Mouse (Mus musculus): ENCODE measurements around the gene Bckdha. TPM values are rescaled to one million over a fixed set of nuclear protein-coding genes. Genes with fewer than 3 reads are reported as not detected.
A peak's percentile ranks its signal among the peaks of the same experiment; 100 is the strongest.

Gene Bckdha
- polyA plus RNA-seq, 1 experiment, result 56.6 TPM

DNA sequence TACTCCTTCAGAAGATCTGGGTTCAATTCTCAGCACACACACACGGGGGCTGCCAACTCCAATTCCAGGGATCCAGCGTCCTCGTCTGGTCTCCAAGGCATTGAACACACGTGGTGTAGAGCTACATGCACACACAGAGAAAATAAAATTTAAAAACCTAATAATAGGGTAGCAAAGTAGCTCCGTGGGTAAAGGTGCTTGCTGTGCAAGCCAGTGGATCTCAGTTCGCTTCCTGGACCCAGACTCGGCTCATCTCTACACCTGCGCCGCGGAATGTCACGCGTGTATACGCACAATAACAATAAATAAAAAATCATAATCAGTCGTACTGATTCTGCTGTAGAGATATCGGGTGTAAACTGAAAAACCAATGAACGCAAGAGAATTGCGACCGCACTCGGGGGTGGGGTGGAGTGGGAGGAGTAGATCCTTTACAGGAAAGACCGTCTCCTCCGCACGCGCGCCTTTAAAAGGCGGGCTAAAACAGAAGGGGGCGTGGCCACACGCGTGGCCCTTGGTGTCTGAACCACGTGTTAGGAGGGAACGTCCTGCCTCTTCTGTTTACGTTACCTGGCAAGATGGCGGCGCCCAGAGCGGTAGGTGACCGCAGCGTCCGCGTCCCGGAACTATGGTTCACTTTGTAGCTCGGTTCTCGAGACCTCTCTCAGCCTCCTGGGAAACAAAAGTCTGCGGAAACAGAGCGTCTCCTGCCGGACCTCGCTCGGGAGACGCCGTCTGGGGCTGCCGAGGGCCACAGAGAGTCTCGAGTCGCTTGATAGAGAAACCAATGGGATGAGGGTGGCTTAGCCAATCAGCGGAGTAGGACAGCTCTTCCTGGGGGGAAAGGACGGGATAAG, 39.7 kb downstream of the Bckdha start, which contains the start of gene Dmac2:
Dmac2 (plus strand) TSS at position 550 of the 857 bp plus-strand sequence.
- DNase-seq (ENCODE audit: low read depth, low spot score), result peak; percentile 96
- 1% methylated on average over 53 of the region's 53 CpGs for WGBS

DNA sequence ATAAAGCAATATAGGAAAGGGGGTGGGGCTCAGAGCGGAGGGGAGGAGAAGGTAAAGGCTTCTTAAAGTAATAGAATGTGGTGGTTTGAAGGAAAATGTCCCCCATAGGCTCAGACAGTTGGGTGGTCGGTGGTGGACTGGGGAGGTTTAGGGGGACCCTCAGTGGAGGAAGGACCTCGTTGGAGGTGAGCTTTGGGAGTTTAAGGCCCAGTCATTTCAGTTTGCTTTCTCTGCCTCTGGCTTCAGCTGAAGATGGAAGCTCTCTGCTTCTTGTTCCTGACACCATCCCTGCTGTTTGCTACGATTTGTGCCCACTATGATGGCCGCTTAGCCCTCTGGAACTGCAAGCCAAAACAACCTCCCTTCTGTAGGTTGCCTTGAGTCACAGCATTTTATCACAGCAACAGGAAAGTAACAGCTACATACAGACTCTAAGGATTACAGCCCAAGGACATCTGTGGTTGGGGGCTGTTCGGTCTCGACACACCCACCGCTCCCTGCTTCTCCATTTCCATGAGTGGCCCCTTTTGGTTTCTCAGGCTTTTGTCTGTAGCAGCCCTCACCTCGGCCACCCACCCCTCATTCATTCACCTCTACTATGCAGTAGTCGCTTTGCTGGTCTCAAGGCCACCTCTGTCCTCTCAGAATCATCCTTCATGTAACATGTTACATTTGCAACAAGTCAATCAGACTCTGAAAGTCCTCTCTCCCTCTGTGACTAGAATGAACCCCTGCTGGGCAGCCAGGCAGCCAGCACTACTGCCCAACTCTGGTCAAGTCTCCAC, 41.2 kb downstream of the Bckdha start:
- no peak for DNase-seq (ENCODE audit: low read depth, low spot score)
- WGBS, result 78% methylated on average over 10 of the region's 10 CpGs

DNA sequence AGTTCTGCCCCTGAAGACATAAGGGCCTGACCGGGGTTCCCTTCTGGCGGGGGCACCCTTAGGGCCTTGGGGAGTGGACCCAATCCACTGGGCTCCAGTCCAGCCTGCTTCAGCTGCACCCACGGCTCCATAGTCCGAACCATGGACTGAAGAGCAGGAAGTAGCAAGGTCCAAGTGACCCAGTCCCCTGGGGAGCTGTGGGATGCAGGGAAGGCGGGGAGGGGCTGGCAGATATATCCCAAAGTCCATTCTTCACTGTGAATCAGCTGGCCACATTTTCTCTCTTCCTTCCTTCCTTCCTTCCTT, 43.1 kb downstream of the Bckdha start, which contains the start of gene Erich4:
Erich4 (minus strand) TSS at position 187 of the 306 bp plus-strand sequence.
- no peak for DNase-seq (ENCODE audit: low read depth, low spot score)
- 26% methylated on average over 5 of the region's 5 CpGs for WGBS

DNA sequence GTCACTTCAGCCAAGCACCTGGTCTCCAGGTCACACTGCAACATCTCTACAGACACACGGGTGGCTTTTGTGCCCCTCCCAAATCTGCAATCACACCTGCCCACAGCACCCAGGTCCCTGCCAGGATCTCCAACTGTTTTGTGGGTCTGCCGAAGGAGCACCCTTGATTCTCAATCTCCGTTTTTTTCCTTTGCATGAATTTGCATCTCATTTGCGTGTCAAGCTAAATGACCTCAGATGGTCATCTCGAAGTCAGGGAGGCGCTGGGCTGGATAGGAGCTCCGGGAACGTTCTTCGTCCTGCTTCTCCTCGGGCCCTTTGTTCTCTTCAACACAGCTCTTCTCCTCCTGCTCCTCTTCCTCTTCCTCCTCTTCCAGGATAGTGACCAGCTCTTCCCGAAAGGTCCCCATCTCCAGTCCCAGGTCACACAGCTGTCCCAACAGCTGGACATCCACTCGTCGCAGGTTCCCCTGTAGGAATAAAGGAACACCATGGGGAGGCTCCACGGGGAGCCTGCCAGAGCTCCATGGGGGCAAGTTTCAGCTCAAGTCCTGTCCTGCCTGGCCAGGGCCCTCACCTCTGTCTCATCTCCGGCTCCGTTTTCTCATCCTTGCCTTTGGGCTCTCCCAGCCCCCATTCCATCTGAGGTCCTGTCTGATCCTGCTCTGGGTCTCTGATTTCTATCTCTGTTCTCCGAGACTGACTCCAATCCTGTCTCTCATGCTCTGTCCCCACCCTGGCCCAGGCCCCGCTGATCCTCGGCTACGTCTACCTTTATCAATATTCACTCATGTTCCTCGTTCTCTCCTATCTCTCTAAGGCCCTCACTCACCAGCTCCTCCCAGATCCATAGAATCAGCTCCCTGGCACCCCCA, 43.7 kb downstream of the Bckdha start:
- WGBS, result 77% methylated on average over 21 of the region's 21 CpGs
- no peak for DNase-seq (ENCODE audit: low read depth, low spot score)

DNA sequence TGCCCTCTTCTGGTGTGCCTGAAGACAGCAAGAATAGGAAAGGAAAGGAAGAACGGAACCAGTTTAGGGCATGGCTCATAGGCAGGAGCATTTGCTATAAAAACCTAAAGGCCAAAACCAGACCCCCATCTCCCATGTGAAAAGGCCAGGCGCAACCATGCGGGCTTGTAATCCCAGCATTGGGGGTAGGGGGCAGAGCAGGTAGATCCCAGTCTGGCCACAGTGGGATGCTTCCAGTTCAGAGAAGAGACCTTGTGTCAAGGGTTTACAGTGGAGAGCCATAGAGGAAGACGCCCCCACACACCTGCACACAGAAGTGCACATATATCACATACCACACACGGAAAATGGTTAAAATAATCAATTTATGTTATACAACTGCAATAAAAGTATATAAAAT, 44.7 kb downstream of the Bckdha start:
- DNase-seq (ENCODE audit: low read depth, low spot score), result no peak
- WGBS, result 77% methylated on average over 5 of the region's 5 CpGs

DNA sequence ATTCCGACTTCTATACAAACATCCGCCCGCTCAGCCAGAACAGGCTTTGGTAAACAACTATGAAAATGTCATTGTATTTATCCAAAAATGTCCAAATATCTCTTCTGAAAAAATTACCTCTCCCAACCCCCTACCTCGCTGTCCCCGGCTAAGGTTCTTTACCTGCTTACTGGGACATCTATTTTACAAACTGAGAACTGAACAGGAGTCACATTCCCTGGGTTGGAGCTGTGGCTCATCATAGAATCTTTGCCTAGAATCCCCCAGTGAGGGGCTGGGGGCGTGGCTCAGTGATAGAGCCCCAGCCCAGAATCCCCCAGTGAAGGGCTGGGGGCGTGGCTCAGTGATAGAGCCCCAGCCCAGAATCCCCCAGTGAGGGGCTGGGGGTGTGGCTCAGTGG, 47.3 kb downstream of the Bckdha start:
- WGBS, result 26% methylated on average over 7 of the region's 7 CpGs
- DNase-seq (ENCODE audit: low read depth, low spot score), result no peak

DNA sequence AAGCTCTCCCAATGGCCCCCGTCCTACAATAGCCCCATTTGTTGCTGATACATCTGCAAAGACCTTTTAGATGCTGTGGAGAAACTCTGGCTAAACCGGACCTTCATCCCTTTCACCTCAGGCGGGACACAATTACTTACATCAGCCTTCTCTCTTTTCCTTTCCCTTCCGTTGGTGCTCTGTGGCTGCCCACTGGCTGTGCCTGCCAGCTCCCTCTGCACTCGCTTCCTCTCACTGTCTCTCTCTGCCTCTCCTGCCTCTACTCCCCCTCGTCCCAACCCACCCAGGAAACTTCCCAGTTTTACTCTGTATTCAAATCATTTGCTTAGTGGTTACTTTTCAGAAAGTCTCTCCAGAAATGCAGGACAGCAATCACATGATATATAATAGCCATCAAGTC, 48.7 kb downstream of the Bckdha start:
- WGBS, result 35% methylated on average over 6 of the region's 6 CpGs
- no peak for DNase-seq (ENCODE audit: low read depth, low spot score)

DNA sequence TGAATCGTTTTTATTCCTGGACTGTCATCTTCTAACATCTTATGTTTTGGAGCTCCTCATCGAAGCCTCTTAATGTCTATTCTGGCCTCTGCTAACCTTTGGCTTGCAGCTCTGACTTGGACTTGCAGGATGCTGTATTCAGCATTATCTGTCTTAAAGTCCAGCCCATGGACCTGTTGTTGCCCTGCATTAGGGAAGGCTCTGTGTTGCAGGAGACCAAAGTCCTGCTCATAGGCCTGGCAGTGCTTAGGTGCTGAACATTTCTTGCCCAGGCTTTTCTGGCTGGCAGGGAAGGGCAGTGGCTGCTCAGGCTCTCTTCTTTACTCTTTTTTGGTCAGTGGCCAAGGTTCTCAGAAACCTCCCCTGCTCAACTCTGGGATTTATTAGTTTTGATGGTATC, 51.6 kb downstream of the Bckdha start:
- WGBS, result 74% methylated on average over 2 of the region's 2 CpGs
- no peak for DNase-seq (ENCODE audit: low read depth, low spot score)

DNA sequence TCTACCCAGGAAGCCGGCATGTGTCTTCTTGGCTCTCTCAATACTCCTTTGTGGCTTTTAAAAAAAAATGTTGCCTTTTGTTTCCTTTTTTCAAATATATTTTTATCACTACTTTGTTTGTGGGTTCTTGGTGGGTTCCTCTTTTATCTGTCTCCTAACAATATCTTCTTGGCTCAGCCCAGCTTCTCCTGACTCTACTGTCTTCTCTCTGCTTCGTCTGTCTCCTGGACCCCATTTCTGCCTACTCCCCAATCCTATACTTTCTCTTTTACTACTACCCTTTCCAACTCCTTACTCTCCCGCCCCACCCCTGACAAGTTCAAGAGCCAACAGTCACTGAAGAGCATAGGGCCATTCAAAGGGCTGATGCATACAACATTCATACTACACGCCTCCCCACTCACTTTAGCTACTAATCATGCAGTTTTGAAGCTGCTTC, 52.1 kb downstream of the Bckdha start:
- no peak for DNase-seq (ENCODE audit: low read depth, low spot score)
- 65% methylated on average over 4 of the region's 4 CpGs for WGBS

DNA sequence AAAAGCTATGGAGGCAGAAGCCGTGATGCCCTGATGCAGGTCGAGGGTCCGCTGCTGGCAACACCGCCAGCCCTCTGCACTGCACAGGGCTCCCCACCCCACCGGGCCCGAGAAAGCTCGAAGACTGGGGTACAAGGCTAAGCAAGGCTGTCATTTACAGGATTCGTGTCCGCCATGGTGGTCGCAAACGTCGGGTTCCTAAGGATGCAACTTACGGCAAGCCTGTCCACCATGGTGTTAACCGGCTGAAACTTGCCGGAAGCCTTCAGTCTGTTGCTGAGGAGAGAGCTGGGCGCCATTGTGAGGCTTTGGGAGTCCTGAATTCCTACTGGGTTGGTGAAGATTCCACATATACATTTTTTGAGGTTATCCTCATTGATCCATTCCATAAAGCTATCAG, 57.4 kb downstream of the Bckdha start:
- 89% methylated on average over 16 of the region's 16 CpGs for WGBS
- no peak for DNase-seq (ENCODE audit: low read depth, low spot score)

DNA sequence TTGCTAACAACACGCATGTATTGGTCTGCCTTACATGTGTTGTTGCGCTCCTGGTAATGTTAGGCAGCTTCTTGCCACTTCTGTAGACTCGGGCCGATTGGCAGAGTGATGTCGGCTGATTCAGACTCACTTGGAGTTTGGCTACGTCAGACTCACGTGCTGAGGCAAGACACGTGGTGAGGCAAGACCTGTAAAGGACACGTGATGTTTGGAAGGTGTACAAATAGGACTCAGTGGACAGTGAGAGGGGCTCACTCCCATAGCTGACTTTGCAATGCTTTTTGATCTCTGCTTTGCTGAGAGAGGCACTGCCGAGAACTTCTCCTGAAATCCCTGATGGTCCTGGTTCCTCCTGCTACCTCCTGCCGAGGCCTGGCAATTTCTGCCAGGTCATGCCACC, 58.1 kb downstream of the Bckdha start:
- DNase-seq (ENCODE audit: low read depth, low spot score), result no peak
- WGBS, result 76% methylated on average over 11 of the region's 11 CpGs

DNA sequence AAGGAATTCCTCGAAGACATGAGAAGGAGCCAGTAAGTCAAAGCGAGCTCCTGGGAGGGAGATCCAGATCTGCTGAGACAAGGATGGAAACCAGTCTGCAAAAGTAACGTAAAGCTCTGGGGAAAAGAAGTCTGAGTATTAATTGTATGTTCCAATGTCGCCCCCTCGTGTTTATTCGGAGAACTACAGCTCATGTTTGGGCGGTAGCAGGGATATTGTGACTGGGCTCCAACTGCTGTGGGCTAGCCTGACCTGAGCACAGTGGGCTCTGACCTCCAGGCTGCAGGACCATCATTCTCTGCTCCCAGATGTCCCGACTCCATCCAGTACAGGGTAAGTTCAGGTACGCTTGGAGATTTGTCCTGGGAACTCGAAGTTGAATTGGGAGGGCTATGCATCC, 59.1 kb downstream of the Bckdha start:
- 11% methylated on average over 10 of the region's 10 CpGs for WGBS

DNA sequence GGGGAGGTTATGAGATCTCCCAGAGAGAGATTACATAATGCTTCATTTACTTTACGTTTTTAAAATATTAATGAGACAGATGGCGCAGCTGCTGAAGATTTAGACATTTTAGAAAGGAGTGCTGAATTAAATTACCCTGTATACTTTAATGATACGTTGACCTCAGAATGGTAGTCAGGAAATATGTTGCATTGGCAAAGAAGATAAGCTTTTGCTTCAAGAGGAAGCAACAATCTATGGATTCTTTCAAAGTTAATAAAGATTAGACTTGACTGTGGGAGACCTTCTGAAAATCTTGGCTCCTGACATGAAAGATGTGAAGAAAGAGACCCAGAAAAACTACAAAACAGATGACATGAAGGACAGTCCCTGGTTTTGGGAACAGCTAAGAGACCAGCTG, 64.9 kb downstream of the Bckdha start:
- DNase-seq (ENCODE audit: low read depth, low spot score), result no peak
- 67% methylated on average over 3 of the region's 3 CpGs for WGBS

More for the DNA sequence above, 59.1 kb downstream of the Bckdha start:
- no peak for DNase-seq (ENCODE audit: low read depth, low spot score)

DNA sequence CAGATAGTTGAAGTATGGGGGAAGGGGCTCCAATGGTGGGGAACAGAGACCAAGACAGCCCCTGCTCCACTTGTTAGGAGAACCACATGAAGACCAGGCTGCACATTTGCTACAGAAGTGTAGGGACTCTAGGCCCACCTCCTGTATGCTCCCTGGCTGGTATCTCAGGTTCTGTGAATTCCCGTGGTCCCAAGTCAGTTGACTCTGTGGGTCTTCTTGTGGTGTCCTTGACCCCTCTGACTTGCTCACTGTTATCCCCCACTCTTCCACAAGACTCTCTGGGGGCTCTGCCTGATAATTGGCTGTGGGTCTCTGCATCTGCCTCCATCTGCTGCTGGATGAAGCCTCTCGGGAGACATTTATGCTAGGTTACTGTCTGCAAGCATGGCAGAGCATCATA, 67.6 kb downstream of the Bckdha start:
- DNase-seq (ENCODE audit: low read depth, low spot score), result no peak
- WGBS, result 76% methylated on average over 2 of the region's 2 CpGs

DNA sequence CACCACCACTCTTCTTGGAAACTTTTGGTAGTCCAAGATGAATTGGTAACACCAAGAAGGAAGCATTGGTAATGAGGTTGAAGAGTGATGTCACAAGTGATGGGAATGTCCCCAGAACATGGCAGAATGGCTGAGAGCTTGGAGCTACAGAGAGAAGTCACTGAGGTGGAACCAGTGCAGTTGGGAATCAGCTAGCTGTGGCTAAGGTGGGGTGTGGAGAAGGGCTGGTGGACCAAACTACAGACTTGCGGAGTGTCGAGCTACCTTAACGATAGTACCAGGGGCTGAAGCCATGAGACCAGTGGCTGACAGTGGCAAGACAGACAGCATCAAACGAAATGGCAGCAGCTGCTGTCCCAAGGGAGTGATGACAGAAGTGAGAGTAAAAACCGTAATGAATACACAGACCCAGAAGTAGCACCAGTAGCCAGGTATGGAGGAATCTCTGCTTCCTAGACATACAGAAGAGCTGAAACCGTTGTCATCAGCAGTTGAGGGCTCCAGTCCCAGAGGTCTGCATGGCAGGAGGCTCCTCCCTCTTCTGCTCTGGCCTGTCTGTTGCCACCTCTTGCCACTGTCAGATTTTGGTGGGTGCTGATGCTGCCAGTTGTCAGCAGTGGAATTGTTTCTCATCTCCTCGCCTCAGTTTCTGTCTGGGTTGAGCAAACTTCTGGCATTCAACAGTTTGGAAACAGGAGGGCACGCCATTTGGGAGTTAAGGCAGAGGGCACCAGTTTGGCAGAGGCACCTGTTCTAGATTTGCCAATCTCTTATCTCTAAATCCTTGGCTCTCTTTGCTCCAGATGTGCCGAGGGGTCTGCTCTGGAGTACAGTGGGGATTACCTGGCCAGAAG, 73.2 kb downstream of the Bckdha start:
- WGBS, result 75% methylated on average over 9 of the region's 9 CpGs
- no peak for DNase-seq (ENCODE audit: low read depth, low spot score)

DNA sequence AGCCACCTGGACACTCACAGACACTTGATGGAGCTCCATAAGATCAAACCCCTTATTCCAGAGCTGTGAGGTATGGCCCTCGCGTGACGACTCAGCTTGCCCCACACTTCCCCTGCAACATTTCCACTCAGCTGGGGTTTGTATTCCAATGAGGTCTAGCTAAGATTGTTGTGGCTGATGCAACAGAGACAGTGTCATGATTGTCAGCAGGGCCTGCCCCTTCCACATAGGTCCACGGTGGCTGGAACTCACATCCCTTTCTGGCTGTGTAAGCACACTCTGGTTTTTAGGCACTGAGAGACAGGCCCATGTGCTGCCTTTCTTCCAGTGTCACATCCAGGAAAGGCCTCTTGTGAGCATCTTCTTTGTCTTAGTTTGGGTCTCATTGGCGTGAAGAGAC, 74.1 kb downstream of the Bckdha start:
- WGBS, result 86% methylated on average over 5 of the region's 5 CpGs

DNA sequence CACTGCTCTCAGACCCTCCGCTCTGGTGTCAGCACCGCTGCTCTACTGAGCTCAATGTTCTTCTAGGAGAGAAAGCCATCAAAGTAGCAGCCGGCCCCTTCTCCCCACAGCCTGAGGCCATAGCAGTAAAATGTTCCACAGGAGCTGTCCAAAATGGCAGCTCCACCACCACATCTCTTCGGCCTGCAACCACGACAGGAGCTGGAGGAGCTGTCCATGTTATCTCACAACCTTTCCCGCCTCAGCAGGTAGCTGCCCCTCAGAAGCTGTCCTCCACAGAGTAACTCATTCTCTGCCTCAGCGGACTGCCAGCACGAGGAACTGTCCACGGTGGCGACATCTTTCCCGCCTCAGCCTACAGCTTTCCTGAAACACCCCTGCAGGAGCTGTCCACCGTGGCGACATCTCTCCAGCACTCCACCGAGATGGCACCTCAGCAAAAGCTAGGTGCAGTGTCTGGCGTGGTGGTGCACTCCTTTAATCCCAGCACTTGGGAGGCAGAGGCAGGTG, 76.4 kb downstream of the Bckdha start:
- WGBS, result 85% methylated on average over 15 of the region's 15 CpGs
- DNase-seq (ENCODE audit: low read depth, low spot score), result no peak

More for the DNA sequence above, 74.1 kb downstream of the Bckdha start:
- DNase-seq (ENCODE audit: low read depth, low spot score), result no peak
